Comparison of ENCODE assay signal across 8 mouse cellular contexts in genomic region chr1:40789666-40790233, GRCm38 (mm10). TPM values are rescaled to one million over a fixed set of nuclear protein-coding genes. Genes with fewer than 3 reads are reported as not detected.
DNase-seq lines count a peak whose midpoint lies in the region; ATAC-seq and TF ChIP-seq lines count a peak whose summit lies in the region.

No protein-coding gene starts in this region.

- peak overlapping the region; percentile 56 for H3K4me3 ChIP-seq in lung, postnatal 0 days (ENCODE audit: low read depth, low read length)
- H3K4me3 ChIP-seq in forebrain, embryonic 11.5 days (ENCODE audit: low read depth, low read length), result peak overlapping the region; percentile 54
- peak overlapping the region; percentile 71 for H3K4me3 ChIP-seq in intestine, postnatal 0 days (ENCODE audit: low read depth, low read length)
- H3K4me3 ChIP-seq in midbrain, embryonic 16.5 days (ENCODE audit: low read depth, low read length), result peak overlapping the region; percentile 77

- no peaks in the 10 kb centered on the region for H3K9me3 ChIP-seq in lung, postnatal 0 days (ENCODE audit: low read length)
- H3K9me3 ChIP-seq in forebrain, embryonic 11.5 days (ENCODE audit: control insufficient read depth, low read length), result no peaks in the 10 kb centered on the region
- H3K9me3 ChIP-seq in intestine, postnatal 0 days (ENCODE audit: control insufficient read depth), result no peaks in the 10 kb centered on the region
- H3K9me3 ChIP-seq in midbrain, embryonic 16.5 days (replicated peaks; ENCODE audit: control insufficient read depth, low read length, poor library complexity, severe bottlenecking), result no peaks in the 10 kb centered on the region

- H3K27me3 ChIP-seq in lung, postnatal 0 days (replicated peaks; ENCODE audit: insufficient read depth, low read length), result no peaks in the 10 kb centered on the region
- H3K27me3 ChIP-seq in forebrain, embryonic 11.5 days (ENCODE audit: control insufficient read depth, insufficient read depth, low read length), result no peaks in the 10 kb centered on the region
- no peaks in the 10 kb centered on the region for H3K27me3 ChIP-seq in intestine, postnatal 0 days (replicated peaks; ENCODE audit: control insufficient read depth, insufficient read depth, low read length)
- no peaks in the 10 kb centered on the region for H3K27me3 ChIP-seq in midbrain, embryonic 16.5 days (ENCODE audit: control insufficient read depth, insufficient read depth, low read depth, low read length)

- WGBS in lung, postnatal 0 days, result 45% methylated on average over 5 of the region's 5 CpGs
- 17% methylated on average over 5 of the region's 5 CpGs for WGBS in forebrain, embryonic 11.5 days
- WGBS in intestine, postnatal 0 days, result 29% methylated on average over 5 of the region's 5 CpGs
- WGBS in midbrain, embryonic 16.5 days, result 17% methylated on average over 5 of the region's 5 CpGs

- DNase-seq in lung, postnatal 0 days (ENCODE audit: low spot score), result no peak
- DNase-seq in lung, postnatal 14 days, result no peak
- no peak for DNase-seq in forebrain, embryonic 11.5 days (ENCODE audit: low spot score)
- no peak for DNase-seq in frontal cortex, postnatal 10 days (ENCODE audit: low spot score in 2 of 2)
- DNase-seq in cerebellum, postnatal 25 days, result no peak
- DNase-seq in spleen, adult 18-20 months, result no peak

- no peak for TF ChIP-seq CTCF in lung, postnatal 0 days (IDR thresholded peaks at IDR 0.05)
- no peak for TF ChIP-seq CTCF in intestine, postnatal 0 days (IDR thresholded peaks at IDR 0.05; ENCODE audit: low read depth)

- H3K27ac ChIP-seq in lung, postnatal 0 days (ENCODE audit: low read length), result no peak overlapping the region
- no peak overlapping the region for H3K27ac ChIP-seq in forebrain, embryonic 11.5 days (ENCODE audit: low read depth, low read length)
- no peak overlapping the region for H3K27ac ChIP-seq in intestine, postnatal 0 days (ENCODE audit: low read depth, low read length)
- H3K27ac ChIP-seq in midbrain, embryonic 16.5 days (ENCODE audit: low read length), result peak overlapping the region; percentile 68; the same call in 1 of the 2 replicates

- H3K4me1 ChIP-seq in lung, postnatal 0 days (ENCODE audit: insufficient read depth, low read depth, low read length), result peaks cover 3% of the 10 kb centered on the region; the same call in 1 of the 2 replicates
- peaks cover 3% of the 10 kb centered on the region; the same call in 1 of the 2 replicates for H3K4me1 ChIP-seq in forebrain, embryonic 11.5 days (replicated peaks; ENCODE audit: control insufficient read depth, insufficient read depth, low read length)
- H3K4me1 ChIP-seq in intestine, postnatal 0 days (replicated peaks; ENCODE audit: control insufficient read depth, insufficient read depth, low read length), result no peaks in the 10 kb centered on the region
- peaks cover 15% of the 10 kb centered on the region; the same call in 1 of the 2 replicates for H3K4me1 ChIP-seq in midbrain, embryonic 16.5 days (ENCODE audit: control insufficient read depth, insufficient read depth, low read length)

- TF ChIP-seq EP300 in lung, postnatal 0 days (IDR thresholded peaks at IDR 0.05), result no peak

- ATAC-seq in lung, postnatal 0 days, result no peak
- ATAC-seq in forebrain, embryonic 11.5 days (replicated peaks; ENCODE audit: low FRiP score), result peak; percentile 81
- peak; percentile 15; the same call in 1 of the 2 replicates for ATAC-seq in intestine, postnatal 0 days
- peak; percentile 73 for ATAC-seq in midbrain, embryonic 16.5 days

- H3K9ac ChIP-seq in lung, postnatal 0 days (replicated peaks; ENCODE audit: low read depth), result no peak overlapping the region
- peak overlapping the region; percentile 59 for H3K9ac ChIP-seq in forebrain, embryonic 11.5 days (ENCODE audit: low read length)
- H3K9ac ChIP-seq in intestine, postnatal 0 days (ENCODE audit: low read depth, low read length), result peak overlapping the region; percentile 64
- peak overlapping the region; percentile 70 for H3K9ac ChIP-seq in midbrain, embryonic 16.5 days (ENCODE audit: low read depth, low read length)

- peak overlapping the region; percentile 59 for H3K4me2 ChIP-seq in lung, postnatal 0 days (replicated peaks; ENCODE audit: low read depth, low read length)
- H3K4me2 ChIP-seq in forebrain, embryonic 11.5 days (ENCODE audit: low read depth, low read length, severe bottlenecking), result peak overlapping the region; percentile 74
- peak overlapping the region; percentile 80 for H3K4me2 ChIP-seq in intestine, postnatal 0 days (replicated peaks; ENCODE audit: low read depth)
- peak overlapping the region; percentile 89 for H3K4me2 ChIP-seq in midbrain, embryonic 16.5 days (ENCODE audit: low read length)

- H3K36me3 ChIP-seq in lung, postnatal 0 days (ENCODE audit: insufficient read depth, low read length), result no peaks in the 10 kb centered on the region
- H3K36me3 ChIP-seq in forebrain, embryonic 11.5 days (ENCODE audit: control insufficient read depth, insufficient read depth, low read length), result no peaks in the 10 kb centered on the region
- H3K36me3 ChIP-seq in intestine, postnatal 0 days (ENCODE audit: control insufficient read depth, insufficient read depth), result no peaks in the 10 kb centered on the region
- H3K36me3 ChIP-seq in midbrain, embryonic 16.5 days (ENCODE audit: control insufficient read depth, insufficient read depth, low read length), result no peaks in the 10 kb centered on the region

RNA-seq across cellular contexts. Expression of gene Mfsd9, which starts 0.7 kb away (rescaled TPM):
- polyA plus RNA-seq in lung, postnatal 0 days (2015; fragmentation: Nextera tagmentation; extraction: Ambion mirVana), result 2.4 and 3.0 TPM in 2 replicates
- polyA plus RNA-seq in forebrain, embryonic 11.5 days (2014; fragmentation: Nextera tagmentation; extraction: Ambion mirVana), result 2.8 and 3.3 TPM in 2 replicates
- polyA plus RNA-seq in intestine, postnatal 0 days (2015; fragmentation: Nextera tagmentation; extraction: Ambion mirVana), result 7.6 and 7.8 TPM in 2 replicates
- polyA plus RNA-seq in midbrain, embryonic 16.5 days (2015; fragmentation: Nextera tagmentation; extraction: Ambion mirVana), result 8.2 and 8.4 TPM in 2 replicates

RNA-seq across cellular contexts. Expression of gene Tmem182, which starts 15.7 kb away (rescaled TPM):
- 0.57 and 1.1 TPM in 2 replicates for polyA plus RNA-seq in lung, postnatal 0 days (2015; fragmentation: Nextera tagmentation; extraction: Ambion mirVana)
- not detected in 2 replicates for polyA plus RNA-seq in forebrain, embryonic 11.5 days (2014; fragmentation: Nextera tagmentation; extraction: Ambion mirVana)
- polyA plus RNA-seq in intestine, postnatal 0 days (2015; fragmentation: Nextera tagmentation; extraction: Ambion mirVana), result 0.05 and 0.16 TPM in 2 replicates
- polyA plus RNA-seq in midbrain, embryonic 16.5 days (2015; fragmentation: Nextera tagmentation; extraction: Ambion mirVana), result 0.10 and 0.15 TPM in 2 replicates
